Mouse (Mus musculus): ENCODE data around the gene Nfatc4.
A peak's percentile ranks its signal among the peaks of the same experiment; 100 is the strongest.

The Nfatc4 gene

DNA sequence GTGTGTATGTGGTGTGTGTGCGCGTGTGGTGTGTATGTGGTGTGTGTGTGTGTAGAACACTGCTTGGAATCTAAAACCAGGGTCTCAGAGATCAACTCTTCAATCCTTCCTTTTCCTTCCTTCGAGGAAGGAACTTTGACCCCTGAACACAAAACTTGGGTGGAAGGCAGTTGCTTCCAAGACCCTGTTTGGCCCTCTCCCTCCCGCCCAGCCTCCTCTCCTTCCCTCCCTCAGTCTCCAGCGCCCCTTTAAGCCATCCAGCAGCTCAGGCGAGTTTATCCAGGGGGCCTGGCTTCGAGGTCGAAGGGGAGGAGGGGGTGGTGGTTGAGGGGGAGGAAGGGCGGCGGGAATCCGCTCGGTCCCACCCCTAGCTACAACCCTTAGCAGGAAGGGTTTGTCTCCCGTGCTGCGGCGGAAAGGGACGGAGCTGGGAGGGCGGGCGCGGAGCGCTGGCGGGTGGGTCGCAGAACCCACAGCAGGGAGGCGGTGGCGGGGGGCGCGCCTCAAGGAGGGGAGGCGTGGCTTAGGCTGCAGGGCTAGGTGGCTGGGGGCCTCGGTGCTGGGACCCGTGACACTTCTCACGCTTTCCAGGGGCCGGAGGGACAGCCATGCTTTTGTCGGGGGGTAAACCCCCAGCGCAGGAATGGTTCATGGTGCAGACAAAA is 30.8 kb downstream of the Nfatc4 start, which contains the start of gene Nynrin:
Nynrin (plus strand) TSS at position 390 of the 665 bp plus-strand sequence.
- peak in 1 of 2 experiments; percentile 11 for DNase-seq (ENCODE audit: low spot score in 2 of 2)

DNA sequence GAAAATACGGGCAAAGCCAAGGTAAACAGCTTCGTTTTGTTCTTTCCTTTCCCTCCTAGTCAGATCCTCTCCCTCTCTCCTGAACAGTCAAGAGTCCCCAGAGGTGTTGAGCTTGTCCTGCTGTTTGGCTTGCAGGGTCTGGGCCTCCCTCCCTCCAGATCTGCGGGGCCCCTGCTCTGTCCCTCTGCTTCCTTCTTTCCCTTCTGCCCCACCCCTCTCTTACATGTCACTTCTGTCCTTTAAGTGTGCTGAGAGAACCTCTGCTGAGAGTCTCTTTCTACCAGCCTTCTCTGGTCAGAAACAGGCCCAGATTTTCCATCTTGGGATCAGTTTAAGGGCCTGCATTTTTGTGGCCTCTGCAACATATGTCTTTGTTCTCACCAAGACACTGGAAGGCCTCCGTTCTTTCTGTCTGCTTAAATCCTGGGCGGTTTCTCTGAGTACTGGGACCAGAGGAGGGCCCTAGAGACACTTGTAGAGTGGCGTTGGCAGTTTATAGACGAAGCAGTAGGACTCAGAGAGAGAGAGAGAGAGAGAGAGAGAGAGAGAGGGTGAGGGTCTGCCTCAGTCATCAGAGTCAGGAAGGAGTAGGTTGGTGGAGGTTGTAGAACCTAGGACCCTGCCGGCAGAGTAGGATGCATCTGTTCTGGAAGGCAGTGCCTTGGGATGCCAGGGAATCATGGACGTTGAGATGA is 31.6 kb downstream of the Nfatc4 start:
- DNase-seq (ENCODE audit: low spot score in 2 of 2): peak in 1 of 2 experiments; percentile 11

DNA sequence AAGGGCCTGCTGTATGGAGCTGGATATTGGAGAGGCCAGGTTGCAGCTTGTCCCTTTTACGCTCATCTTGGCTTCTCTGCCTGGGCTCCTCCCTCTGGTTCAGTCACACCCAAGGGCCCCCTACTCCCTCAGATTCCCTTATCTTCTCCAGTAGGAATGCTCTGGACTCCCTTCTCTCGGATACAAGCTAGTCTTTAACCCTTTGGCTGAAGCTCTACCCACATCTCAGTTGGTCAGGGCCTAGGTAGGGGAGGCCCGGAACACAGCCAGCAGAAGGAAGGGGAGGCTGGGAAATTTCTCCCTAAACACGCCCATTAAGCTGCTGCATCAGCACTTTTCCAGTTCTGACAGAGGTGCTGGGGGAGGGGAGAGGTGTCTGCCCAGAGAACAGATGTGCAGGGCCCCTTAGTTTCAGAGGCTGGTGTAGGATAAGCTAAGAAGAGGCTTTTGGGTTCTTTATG is 32.2 kb downstream of the Nfatc4 start:
- no peak for DNase-seq (ENCODE audit: low spot score in 2 of 2)

DNA sequence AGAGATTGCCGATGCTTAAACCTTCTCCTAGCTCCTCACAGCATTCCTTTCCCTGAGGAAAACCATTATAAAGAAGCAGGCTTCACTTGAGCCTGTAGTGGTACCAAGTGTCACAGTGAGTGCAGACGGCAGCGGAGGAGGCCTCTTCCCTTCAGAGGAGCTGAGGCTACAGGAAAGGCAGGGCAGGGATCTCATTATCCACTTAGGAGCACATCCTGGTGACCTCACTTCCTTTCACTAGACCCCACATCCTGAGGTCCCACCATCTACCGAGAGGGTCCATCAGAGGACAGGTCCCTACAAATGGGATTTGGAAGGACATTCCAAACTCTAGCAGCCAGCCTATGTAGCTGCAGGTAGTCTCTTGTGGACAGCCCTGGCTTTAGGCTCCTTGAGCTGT is 34.6 kb downstream of the Nfatc4 start:
- DNase-seq (ENCODE audit: low spot score in 2 of 2): no peak

DNA sequence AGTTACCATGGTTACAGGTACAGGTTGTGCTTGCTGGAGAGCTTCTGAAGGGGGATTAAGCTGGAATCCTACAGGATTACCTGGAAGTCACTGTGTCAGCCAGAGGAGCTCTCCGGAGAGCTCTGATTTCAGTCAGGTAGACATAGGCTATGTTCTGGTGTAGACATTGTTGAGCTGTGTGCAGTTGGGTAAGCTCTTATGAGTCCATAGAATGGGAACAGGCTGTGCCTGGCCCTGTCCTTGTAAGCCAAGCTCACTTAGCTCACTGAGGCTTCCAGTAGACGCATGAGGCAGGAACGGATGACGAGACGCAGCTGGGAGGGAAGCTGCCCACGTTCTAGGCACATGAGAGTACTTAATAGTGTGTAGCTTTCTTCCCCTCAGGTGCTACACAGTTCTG is 39.2 kb downstream of the Nfatc4 start:
- DNase-seq (ENCODE audit: low spot score in 2 of 2): no peak

GRCm38 (mm10) chr14:55862970-55863369 is 40.0 kb downstream of the Nfatc4 start:
- DNase-seq (ENCODE audit: low spot score in 2 of 2): no peak

- DNase-seq (ENCODE audit: low spot score in 2 of 2): peak; percentile 60 to 67
These were observed 40.8 kb downstream of the Nfatc4 start for GRCm38 (mm10) chr14:55863773-55864172.

DNA sequence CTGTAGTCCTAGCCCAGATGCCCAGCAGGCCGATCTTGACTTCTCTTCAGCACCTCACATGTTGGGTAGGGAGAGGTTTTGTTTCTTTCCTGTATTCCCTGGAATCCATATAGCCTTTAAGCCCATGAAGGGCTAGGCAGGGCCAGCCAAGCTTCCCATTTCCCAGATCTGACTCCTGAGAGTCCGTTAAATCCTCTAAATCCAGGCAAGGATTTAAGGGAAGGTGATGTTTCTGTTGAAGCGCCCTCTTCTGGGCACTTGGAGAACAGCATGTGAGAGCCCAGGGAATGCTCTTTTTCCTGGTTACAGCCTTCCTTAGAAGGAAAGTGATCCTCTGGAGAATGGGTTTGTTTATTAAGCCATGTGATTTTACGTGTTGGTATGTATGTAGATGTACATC is 44.0 kb downstream of the Nfatc4 start:
- DNase-seq (ENCODE audit: low spot score in 2 of 2): peak; percentile 65 to 77

GRCm38 (mm10) chr14:55868230-55869026 is 45.5 kb downstream of the Nfatc4 start:
- no peak for DNase-seq (ENCODE audit: low spot score in 2 of 2)

- DNase-seq (ENCODE audit: low spot score in 2 of 2): no peak
These were observed 46.6 kb downstream of the Nfatc4 start for GRCm38 (mm10) chr14:55869538-55869937.

DNA sequence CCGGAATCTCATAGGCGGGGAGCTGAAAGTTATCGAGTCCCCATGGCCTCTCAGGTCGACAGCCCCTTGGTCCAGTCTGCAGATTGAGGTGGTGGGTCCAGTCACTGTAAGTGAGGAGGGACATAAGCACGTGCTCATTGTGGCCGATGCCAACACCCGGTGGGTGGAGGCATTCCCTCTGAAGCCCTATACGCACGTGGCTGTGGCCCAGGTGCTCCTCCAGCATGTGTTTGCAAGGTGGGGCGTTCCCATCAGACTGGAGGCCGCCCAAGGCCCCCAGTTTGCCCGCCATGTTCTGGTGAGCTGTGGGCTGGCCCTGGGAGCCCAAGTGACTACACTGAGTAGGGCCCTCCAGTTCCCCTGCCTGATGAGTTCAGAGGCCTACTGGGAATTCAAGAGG is 49.1 kb downstream of the Nfatc4 start:
- no peak for DNase-seq (ENCODE audit: low spot score in 2 of 2)

DNA sequence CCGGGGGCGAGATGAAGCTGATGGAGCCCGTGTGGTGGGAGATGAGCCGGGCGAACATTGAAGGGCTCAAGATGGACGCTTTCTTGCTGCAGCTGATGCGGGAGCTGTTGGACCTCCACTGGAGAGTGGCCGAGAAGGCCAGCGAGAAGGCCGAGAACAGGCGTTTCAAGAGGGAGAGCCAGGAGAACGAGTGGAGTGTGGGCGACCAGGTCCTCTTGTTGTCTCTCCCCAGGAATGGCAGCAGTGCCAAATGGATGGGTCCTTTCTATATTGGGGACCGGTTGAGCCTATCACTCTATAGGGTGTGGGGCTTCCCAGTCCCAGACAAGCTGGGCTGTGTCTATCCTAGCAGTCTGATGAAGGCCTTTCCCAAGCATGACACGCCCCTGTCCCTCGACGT is 49.6 kb downstream of the Nfatc4 start:
- DNase-seq (ENCODE audit: low spot score in 2 of 2): no peak

DNA sequence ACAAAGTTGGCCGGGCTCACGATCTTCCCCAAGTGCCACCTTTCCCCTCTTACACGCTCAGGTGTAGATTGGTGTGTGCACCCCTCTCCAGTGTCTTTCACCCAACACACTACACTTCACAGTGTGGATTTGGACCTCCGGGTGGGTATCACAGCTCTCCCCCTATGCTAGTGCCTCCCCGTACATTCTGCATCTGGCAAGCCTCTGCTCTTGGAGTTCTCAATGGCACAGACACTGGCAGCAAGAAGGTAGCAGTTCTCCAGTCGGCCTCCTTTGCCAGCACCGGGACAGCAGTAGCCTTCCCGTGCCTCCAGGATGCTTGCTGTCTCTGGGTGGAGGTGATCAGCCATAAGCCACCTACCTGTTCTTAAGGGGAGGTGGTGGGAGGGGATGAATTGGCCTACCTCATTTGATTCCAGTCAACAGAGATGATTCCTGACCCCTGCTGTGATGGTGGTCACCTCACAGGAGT is 50.3 kb downstream of the Nfatc4 start:
- DNase-seq (ENCODE audit: low spot score in 2 of 2): no peak

GRCm38 (mm10) chr14:55873714-55874683 is 51.1 kb downstream of the Nfatc4 start:
- peak; percentile 75 to 78 for DNase-seq (ENCODE audit: low spot score in 2 of 2)

- DNase-seq (ENCODE audit: low spot score in 2 of 2): no peak
These were observed 54.7 kb downstream of the Nfatc4 start for GRCm38 (mm10) chr14:55877469-55878315.

DNA sequence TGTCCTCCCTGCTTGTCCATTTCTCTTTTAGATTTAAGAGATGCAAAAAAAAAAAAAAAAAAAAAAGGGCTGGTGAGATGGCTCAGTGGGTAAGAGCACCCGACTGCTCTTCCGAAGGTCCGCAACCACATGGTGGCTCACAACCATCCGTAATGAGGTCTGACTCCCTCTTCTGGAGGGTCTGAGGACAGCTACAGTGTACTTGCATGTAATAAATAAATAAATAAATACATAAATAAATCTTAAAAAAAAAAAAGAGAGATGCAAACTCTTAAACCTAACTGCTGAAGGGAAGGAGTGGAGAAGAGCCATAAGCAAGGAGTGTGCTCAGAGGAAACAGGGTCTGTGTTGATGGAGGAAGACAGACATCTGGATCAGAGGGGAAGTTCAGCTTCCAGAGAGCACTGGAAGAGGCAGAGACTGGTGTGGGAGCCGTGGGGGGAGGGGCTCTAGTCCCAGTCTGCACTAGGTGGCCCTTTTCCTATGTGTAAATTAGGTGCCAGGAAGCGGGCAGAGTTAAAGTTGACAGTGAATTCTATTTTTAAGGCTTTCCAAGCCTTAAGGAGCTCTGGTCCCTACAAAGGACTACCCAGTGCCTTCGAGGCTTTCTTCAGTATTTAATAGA is 55.5 kb downstream of the Nfatc4 start:
- no peak for DNase-seq (ENCODE audit: low spot score in 2 of 2)

DNA sequence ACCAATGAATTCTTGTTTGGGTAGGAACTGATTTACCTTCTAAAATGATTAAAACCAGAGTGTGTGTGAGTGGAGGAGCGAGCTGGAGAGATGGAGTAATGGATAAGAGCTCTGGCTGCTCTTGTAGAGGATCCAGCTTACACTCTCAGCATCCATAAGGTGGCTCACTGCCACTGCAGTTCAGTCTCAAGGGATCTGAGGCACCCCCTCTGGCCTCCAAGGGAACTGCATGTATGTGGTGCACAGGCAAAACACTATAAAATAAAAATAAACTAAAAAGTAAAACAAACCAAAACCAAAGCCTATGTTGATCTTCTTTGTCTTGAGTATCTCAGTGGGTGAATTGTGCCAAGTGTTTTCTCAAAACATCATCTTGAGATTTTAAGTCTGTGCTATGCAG is 56.7 kb downstream of the Nfatc4 start:
- peak; percentile 85 to 87 for DNase-seq (ENCODE audit: low spot score in 2 of 2)

DNA sequence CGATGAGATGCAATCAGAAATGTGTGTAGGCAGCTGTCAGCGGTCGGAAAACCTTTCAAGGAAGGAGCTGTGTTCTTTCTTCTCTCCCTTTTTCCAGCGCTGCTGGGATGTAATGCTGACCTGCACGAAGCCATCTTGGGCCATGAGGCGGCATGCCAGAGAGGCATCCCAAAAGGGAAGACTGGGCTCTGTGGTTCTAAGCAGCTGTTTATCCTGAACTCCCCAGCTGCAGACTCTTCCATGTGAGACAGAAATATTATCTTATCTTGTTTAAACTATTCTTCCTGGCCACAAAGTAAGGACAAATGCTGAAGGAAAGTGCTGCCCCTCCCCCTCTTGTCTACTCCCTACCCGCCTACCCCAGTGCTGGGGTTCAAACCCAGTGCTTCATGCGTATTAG is 58.0 kb downstream of the Nfatc4 start:
- DNase-seq (ENCODE audit: low spot score in 2 of 2): no peak

GRCm38 (mm10) chr14:55882171-55882641 is 59.3 kb downstream of the Nfatc4 start:
- DNase-seq (ENCODE audit: low spot score in 2 of 2): no peak
